Mouse (Mus musculus) frontal cortex, postnatal 25 days (tissue): ENCODE data around the gene Lrrn2.
A peak's percentile ranks its signal among the peaks of the same experiment; 100 is the strongest.
"Not testable (repeated sequence)": the region's sequence is repeated elsewhere in the genome, so short reads cannot be mapped to it uniquely, and the experiment has no call there.

Source experiments
- DNase-seq, 2 experiments: peaks; one replicate each; pipeline ENCODE4 v3.0.0; 2022; ENCODE audit warnings: low spot score in 2 of 2

Gene Lrrn2

DNA sequence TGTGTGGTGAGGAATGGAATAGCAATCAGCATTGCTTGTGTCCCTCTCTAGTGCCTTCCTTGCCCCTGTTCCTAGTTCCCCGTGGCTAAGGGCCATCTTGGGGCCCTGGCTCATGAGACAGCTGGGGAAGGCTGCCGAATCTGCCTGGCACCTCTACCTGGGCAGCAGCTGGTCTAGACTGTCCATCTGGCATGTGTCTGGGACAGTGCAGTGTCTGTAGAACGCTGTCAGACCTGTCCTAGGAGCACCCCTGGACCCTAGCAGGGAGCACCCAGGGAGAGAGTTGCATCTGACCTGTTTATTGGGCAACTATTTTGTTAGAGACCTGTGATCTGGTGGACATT, 48.8 kb downstream of the Lrrn2 start:
- no peak for DNase-seq

DNA sequence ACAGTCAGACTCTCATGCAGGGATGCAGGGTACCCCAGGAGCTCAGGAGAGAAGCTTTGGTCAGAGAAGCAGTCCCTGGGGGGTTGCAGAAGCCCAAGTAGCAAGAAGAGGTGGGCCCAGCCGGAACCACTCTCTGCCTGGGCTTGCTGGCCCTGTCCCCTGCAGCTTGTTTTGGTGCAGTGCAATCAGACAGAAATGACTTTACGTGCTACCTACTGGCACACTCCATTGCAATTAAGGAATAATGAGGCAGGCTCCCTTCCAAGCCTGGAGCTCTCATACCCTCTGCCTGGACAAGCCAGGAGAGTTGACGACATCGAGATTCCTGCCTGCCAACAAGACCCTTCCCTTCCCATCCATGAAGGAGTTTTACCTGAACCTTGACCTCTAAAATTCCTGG, 50.2 kb downstream of the Lrrn2 start:
- DNase-seq, result no peak

DNA sequence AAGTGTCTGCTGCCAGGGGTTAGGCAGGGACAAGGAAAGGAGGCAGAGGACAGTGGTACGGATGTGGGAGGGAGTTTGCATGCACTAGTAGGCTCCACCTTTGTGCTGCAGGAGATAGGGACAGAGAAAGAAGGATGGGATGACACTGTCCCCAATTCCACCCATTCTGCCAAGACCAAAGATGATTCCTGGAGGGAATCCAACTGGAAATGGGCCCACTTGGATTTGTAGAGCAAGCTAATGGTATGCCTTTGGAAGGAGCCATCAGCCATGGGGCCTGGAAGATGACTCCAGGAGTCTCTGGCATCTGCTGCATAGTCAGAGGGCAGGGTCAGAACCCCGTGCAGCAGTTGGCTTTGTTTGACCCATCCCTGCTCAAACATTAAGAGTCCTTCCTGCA, 52.3 kb downstream of the Lrrn2 start:
- DNase-seq, result no peak

GRCm38 (mm10) chr1:132934856-132935255, 54.8 kb downstream of the Lrrn2 start:
- peak in 1 of 2 experiments; percentile 56 for DNase-seq

DNA sequence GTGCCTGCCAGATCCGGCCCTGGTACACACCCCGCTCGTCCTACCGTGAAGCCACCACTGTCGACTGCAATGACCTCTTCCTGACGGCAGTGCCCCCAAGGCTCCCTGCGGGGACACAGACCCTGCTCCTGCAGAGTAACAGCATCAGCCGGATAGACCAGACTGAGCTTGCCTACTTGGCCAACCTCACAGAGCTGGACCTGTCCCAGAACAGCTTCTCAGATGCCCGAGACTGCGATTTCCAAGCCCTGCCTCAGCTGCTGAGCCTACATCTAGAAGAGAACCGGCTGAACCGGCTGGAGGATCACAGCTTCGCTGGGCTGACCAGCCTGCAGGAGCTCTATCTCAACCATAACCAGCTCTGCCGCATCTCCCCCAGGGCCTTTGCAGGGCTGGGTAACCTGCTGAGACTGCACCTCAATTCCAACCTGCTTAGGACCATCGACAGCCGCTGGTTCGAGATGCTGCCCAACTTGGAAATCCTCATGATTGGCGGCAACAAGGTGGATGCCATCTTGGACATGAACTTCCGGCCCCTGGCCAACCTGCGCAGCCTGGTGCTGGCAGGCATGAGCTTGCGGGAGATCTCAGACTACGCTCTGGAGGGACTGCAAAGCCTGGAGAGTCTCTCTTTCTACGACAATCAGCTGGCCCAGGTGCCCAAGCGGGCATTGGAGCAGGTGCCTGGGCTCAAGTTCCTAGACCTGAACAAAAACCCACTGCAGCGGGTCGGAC, 57.4 kb downstream of the Lrrn2 start:
- DNase-seq, result no peak

DNA sequence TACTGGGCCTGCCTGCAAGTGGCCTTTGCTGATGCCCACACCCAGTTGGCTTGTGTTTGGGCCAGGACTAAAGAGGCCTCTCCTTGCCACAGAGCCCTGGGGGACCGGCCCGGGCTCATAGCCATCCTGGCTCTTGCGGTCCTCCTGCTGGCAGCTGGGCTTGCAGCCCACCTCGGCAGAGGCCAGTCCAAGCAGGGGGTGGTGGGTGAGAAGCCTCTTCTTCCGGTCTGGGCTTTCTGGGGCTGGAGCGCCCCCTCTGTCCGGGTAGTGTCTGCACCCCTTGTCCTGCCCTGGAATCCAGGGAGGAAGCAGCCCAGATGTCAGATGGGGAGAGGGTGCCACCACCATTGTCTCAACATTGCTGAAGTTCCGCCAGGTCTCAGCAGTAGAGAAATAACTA, 58.9 kb downstream of the Lrrn2 start:
- no peak for DNase-seq

DNA sequence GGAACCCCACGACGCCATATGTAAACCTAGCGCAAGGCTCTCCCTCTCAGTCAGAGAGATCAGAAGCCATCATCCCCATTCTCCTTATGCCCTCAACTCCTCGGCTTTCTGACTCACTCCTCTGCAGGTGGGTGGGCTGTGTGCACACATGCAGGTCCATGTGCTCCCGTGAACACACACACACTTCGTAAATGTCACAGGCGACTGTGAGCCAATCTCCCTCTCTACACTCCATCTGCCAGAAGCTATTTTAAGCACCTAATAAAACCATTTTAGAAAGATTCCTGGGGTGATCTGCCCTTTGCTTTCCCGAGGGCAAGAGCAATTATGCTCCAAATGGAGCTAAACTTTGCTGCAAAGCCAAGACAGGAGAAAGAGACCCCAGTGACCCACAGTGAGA, 65.8 kb downstream of the Lrrn2 start:
- DNase-seq, result no peak

- no peak for DNase-seq
Measured at GRCm38 (mm10) chr1:132947811-132948210, 67.7 kb downstream of the Lrrn2 start.

DNA sequence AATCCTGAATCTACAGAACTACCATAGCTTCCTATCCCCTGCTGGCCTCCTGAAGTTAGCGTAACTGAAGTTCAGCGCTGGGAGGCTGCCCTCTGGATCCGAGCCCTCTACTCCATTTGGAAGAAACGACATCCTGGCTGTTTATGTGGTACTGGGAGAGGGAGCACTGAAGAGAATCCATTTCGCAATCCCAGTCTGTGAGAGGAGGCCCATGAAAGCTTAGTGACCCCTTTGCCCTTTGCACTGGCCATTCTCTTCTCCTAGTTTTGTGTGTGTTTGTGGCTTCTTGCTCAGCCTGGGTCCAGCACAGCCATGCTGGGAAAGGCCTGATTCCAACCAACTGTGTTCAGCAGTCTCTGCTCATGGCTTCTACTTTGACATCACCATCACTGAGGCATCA, 76.7 kb downstream of the Lrrn2 start:
- no peak for DNase-seq

DNA sequence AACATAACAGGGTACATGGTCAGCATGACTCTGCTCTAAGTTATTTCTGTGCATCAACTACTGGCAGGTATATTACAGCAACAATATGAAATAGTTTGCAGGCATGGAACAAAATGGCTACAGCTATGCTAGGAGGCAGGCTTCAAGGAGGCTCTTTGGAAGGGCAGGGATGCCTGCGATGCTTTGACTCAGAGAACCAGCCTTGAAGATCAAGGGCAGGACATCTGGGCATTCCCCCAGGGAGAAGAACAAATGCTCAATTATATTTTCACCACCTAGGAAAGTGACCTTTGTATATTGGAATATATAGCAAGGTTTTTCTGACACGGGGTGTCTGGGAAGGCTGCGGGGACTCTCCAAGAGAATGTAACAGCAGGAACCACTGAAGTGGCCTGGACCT, 81.7 kb downstream of the Lrrn2 start:
- no peak for DNase-seq

DNA sequence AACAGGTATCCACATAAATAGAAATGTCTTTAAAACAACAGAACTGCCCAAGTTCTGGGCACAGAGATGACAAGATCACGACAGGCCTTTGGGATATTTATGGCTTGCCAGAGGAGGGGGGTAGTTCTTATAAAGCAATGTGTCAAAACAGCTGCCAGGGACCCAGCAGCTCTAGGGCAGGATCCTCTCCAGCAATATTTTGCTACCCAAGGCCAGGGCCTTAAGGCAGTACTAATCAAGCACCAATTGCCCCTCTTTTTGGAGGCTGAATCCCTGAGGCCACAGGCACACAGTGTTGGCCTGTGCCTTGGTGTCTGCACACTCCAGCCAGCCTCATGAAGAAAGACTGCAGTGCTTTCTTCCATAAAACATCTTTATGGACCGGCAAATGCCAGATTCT, 84.0 kb downstream of the Lrrn2 start:
- DNase-seq, result no peak

DNA sequence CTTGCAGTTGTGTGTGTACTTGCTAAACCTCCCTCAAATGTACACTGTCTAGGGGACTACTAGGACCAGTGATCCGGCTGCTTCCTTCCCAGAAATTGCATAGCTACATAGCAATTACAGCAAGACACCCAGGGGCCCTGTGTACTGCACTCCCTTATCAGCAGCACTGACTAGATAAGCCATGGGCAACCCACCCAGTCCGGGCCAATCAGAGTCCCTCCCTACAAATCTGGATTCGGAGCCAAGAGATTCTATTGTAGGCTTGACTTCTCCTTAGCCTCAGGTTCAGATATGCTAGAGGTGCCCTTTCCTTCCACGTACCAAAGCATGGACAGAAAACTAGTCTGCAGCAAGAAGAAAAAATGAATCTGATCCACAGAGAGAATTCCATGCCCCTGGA, 84.6 kb downstream of the Lrrn2 start:
- no peak for DNase-seq

GRCm38 (mm10) chr1:132968659-132969058, 88.6 kb downstream of the Lrrn2 start:
- DNase-seq, result peak; percentile 51 to 57

GRCm38 (mm10) chr1:132977402-132977801, 97.3 kb downstream of the Lrrn2 start:
- no peak for DNase-seq

GRCm38 (mm10) chr1:132981232-132981631, 101.2 kb downstream of the Lrrn2 start:
- no peak for DNase-seq

DNA sequence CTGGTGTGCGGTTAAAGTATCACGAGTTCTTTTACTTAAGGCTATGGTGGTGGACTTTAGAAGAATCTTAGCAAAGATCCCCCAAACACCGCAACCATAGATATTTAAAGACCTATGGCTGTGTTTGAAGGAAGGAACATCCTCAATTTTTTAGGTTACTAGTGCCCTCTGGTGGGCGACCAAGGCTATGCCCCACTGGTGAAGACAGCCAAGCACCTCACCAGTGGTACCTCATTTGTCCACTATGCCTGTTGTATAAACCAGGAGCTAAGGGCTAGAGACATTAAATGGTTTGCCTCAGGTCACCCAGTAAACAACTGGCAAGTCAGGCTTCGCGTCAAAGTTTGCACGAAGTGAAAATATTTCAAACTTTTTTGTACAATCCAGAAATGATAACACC, 102.7 kb downstream of the Lrrn2 start:
- DNase-seq, result peak; percentile 54 to 60

DNA sequence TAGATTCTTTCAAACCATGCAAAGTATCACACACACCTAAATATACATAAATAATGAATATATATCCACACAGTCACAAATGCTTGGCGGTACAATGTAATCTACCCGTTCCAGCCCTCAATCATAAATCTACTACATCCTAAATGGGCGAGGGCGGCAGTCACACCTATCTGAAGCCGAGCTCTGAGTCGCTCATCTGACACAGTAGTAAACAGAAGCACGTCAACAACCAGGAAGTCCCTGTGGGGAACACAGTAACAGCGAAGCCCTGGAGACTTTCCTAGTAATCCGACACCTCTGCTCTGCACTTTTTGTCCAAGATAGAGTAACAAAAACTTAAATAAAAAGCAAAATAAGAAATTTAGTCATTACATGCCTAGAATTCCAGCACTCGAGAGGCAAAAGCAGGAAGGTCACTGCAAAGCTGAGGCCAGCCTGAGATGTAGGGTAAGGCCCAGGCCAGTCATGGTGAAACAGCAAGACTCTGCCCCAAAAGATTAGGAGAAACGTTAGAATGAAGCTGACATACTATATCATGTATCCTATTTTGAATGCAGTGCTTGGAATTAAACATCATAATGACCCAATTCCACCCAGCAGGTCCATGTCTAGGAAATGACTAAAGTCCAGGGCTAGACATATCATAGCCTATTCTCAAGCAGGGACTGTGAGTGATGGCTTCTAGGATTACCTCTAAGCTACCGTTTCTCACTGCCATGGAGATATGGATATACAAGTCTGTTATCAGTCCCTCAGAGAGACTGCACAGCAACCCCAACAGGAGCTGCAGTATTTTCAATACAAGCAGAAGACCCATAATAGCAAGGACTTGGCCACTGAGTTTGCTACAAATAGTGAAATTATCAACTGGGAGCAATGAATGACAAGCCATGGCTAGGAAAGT, 108.7 kb downstream of the Lrrn2 start:
- not testable (repeated sequence) for DNase-seq
